Mouse (Mus musculus): ENCODE measurements around the gene Zic1. TPM values are rescaled to one million over a fixed set of nuclear protein-coding genes. Genes with fewer than 3 reads are reported as not detected.

The Zic1 gene
- polyA plus RNA-seq, 1 experiment from 2014 or later: 3.3 TPM

DNA sequence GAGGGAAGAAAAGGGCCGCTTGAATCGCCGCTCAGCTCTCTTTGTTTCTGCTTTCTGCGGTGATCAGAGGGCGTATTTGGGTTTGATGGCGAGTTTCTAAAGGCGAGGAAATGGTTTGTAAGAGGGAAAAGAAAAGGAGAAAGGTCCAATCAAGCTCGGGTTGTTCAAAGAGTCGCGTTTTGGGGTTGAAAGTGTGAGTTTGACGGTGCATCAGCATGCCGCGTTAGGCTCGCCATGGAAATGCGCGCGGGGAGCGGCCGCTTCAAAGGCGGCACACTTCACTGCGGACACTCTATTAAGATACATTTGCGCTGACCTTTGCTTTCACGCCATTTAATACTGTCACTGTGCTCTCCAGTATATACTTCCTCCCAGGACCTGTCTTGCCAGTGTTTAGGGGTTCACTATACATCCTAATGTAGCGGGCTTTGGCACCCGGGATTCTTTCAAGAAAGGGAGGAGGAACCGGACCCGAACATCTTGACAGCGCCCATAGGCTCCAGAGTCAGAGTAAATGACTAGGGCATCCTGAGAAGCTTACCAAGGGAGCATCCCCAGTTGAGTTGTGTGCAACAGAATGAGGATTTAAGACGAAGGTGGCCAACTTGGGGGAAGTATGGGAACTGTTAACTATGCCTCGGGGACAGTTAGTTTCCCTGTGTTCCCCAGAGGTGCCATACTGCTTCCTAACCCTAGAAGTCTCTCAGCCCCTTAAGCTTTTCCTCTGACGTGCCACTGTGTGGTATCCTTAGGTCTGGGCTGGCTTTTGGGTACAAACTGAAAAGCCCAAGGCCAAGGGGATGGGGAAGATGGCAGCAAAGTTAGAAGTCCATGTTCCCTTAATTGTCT lies 21.5 kb upstream of the Zic1 start:
- H3K27ac ChIP-seq (replicated peaks; ENCODE audit: low read depth, low read length): no peak overlapping the region
- no peak overlapping the region for H3K4me3 ChIP-seq (ENCODE audit: low read depth, low read length)
- ATAC-seq (replicated peaks; ENCODE audit: insufficient number of reproducible peaks, low FRiP score, low TSS enrichment, low read depth) (no peak), DNase-seq (ENCODE audit: low spot score) (no peak)
- no peaks in the 10 kb centered on the region for H3K9me3 ChIP-seq (replicated peaks; ENCODE audit: control insufficient read depth, low read length)
- under 1% methylated on average over 31 of the region's 31 CpGs for WGBS
- no peaks in the 10 kb centered on the region for H3K4me1 ChIP-seq (ENCODE audit: control insufficient read depth, insufficient read depth, low read length)
- H3K4me2 ChIP-seq (ENCODE audit: low read depth, low read length): no peak overlapping the region
- no peak overlapping the region for H3K9ac ChIP-seq (replicated peaks; ENCODE audit: low read length)
- H3K27me3 ChIP-seq (ENCODE audit: control insufficient read depth, insufficient read depth, low read length): peaks cover 88% of the 10 kb centered on the region
- no peaks in the 10 kb centered on the region for H3K36me3 ChIP-seq (replicated peaks; ENCODE audit: control insufficient read depth, insufficient read depth, low read depth, low read length)

DNA sequence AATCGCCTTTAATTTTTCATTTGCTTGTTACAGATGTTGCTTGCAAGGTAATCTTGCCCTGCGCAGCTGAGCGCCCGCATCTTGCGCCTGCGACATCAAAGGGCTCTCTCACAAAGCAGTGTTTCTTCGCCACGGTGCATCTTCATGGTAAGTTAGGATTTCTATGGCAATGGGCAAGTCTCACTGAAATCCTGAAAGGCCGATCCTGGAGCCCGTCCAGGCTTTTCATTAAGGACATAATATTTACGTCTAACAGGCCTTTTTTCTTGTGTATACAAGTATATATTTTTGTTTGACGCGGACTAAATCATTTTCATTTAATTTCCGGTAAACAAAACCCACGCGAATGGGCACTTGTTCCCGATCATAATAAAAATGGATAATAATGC lies 20.9 kb upstream of the Zic1 start:
- no peak overlapping the region for H3K9ac ChIP-seq (replicated peaks; ENCODE audit: low read length)
- peaks cover 86% of the 10 kb centered on the region for H3K27me3 ChIP-seq (ENCODE audit: control insufficient read depth, insufficient read depth, low read length)
- no peaks in the 10 kb centered on the region for H3K36me3 ChIP-seq (replicated peaks; ENCODE audit: control insufficient read depth, insufficient read depth, low read depth, low read length)
- no peaks in the 10 kb centered on the region for H3K9me3 ChIP-seq (replicated peaks; ENCODE audit: control insufficient read depth, low read length)
- no peak overlapping the region for H3K4me2 ChIP-seq (ENCODE audit: low read depth, low read length)
- H3K4me3 ChIP-seq (ENCODE audit: low read depth, low read length): no peak overlapping the region
- ATAC-seq (replicated peaks; ENCODE audit: insufficient number of reproducible peaks, low FRiP score, low TSS enrichment, low read depth) (no peak), DNase-seq (ENCODE audit: low spot score) (no peak)
- H3K27ac ChIP-seq (replicated peaks; ENCODE audit: low read depth, low read length): no peak overlapping the region
- H3K4me1 ChIP-seq (ENCODE audit: control insufficient read depth, insufficient read depth, low read length): no peaks in the 10 kb centered on the region; the same call in 1 of the 2 replicates
- WGBS: under 1% methylated on average over 17 of the region's 17 CpGs

DNA sequence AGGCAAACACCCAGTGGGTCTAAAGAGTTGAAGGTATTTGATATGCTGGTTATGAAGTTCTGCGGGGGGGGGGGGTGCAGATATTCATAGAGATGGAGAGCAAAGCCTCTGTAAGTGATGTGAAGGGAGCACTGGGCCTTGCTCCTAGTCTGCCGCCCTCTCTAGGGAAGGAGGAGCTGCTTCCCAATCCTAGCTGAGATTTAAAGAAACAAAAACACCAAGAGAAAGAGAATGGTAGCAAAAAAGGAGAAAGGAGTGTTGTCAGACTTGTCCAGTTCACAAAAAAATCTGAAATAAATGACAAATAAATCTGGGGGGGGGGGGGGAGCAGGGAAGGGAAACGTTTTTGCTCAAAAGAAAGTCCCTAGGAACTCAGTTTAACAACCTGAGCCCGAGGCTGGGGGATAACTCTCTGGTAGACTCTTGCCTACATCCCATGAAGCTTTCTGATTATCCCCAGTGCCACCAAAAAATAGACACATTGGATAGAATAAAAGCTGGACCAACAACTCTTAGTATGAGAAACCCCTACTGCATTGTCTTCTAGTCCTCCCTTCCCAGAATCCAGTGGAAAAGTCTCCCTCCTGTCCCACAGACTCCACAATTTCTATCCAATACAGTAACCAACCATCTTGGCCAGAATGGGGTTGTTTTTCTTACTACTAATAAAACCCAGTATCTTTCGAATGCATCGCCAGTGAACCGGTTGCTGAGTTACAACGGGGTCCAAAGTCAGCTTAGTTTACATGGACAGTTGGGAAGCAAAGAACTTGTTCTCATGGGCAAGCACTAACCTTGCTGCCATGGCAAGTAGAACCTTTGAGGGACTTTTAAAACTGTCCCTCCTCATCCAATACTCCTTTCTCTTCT lies 20.2 kb upstream of the Zic1 start:
- Histone ChIP-seq H3K9ac (replicated peaks; ENCODE audit: low read length) (no peak overlapping the region), H3K4me1 (ENCODE audit: control insufficient read depth, insufficient read depth, low read length) (no peaks in the 10 kb centered on the region; the same call in 1 of the 2 replicates), H3K36me3 (replicated peaks; ENCODE audit: control insufficient read depth, insufficient read depth, low read depth, low read length) (no peaks in the 10 kb centered on the region), H3K4me2 (ENCODE audit: low read depth, low read length) (no peak overlapping the region), H3K27me3 (ENCODE audit: control insufficient read depth, insufficient read depth, low read length) (peaks cover 86% of the 10 kb centered on the region), H3K9me3 (replicated peaks; ENCODE audit: control insufficient read depth, low read length) (no peaks in the 10 kb centered on the region), H3K27ac (replicated peaks; ENCODE audit: low read depth, low read length) (no peak overlapping the region), H3K4me3 (ENCODE audit: low read depth, low read length) (no peak overlapping the region)
- no peak for ATAC-seq (replicated peaks; ENCODE audit: insufficient number of reproducible peaks, low FRiP score, low TSS enrichment, low read depth)
- WGBS: 0% methylated on average over 8 of the region's 8 CpGs
- DNase-seq (ENCODE audit: low spot score): no peak

DNA sequence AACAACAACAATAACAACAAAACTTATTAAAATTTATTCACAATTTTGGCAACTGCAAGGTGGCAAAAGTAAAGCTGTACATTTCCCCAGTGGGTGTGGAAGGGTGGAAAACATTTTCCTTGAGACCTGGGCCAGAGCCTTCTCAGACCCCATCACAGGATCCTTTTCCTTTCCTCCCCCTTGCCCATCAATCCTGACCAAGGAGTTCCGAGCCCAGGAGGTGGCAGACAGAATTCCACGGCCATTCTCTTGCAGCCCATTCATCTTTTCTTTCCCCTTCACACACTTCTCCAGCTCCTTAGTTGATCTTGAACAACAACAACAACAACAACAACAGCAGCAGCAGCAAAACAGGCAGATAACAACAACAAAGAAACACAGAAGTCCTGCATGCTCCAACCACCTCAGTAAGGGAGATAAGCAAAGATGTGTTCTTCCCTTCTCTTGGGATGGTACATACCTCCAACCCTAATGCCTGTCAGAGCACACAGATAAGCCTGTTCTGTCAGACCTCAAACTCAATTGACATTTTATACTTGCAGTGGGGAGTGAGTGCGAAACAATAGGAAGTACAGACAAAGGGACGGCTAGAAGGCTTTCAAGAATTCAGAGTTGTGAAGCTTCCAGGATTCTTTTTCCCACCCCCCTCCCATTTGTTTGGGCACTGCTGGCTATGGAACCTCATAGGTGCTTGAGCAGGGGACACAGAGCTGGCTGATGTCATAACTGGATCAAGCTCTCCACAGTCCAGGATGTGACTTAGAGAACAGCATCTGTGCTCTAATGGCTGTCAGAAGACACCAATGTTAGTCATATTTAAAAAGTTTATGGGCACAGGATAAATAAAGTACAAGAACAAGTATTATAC lies 19.3 kb upstream of the Zic1 start:
- H3K9me3 ChIP-seq (replicated peaks; ENCODE audit: control insufficient read depth, low read length): no peaks in the 10 kb centered on the region
- H3K36me3 ChIP-seq (replicated peaks; ENCODE audit: control insufficient read depth, insufficient read depth, low read depth, low read length): no peaks in the 10 kb centered on the region
- no peak for ATAC-seq (replicated peaks; ENCODE audit: insufficient number of reproducible peaks, low FRiP score, low TSS enrichment, low read depth)
- H3K27me3 ChIP-seq (ENCODE audit: control insufficient read depth, insufficient read depth, low read length): peaks cover 79% of the 10 kb centered on the region
- H3K4me1 ChIP-seq (ENCODE audit: control insufficient read depth, insufficient read depth, low read length): no peaks in the 10 kb centered on the region; the same call in 1 of the 2 replicates
- H3K27ac ChIP-seq (replicated peaks; ENCODE audit: low read depth, low read length): no peak overlapping the region
- no peak overlapping the region for H3K4me2 ChIP-seq (ENCODE audit: low read depth, low read length)
- H3K4me3 ChIP-seq (ENCODE audit: low read depth, low read length): 0 out of 2 replicates have a peak overlapping the region, but pooled peaks have one; percentile 8
- WGBS: 9% methylated on average over 4 of the region's 4 CpGs
- DNase-seq (ENCODE audit: low spot score): no peak
- no peak overlapping the region for H3K9ac ChIP-seq (replicated peaks; ENCODE audit: low read length)

DNA sequence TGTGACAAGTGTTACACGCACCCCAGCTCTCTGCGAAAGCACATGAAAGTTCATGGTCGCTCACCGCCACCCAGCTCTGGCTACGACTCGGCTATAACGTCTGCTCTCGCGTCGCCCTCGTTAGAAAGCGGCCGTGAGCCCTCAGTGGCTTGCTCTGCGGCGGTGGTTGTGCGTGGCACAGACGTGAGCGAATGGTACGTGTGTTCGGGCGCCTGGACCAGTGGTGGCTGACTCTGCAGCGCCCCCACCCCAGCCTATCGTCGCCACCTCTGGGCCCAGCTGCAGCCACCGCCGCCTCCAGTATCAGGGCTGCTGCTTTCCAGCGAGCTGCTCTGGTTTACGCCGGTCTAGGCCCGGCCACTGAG lies 18.5 kb upstream of the Zic1 start:
- Histone ChIP-seq H3K36me3 (replicated peaks; ENCODE audit: control insufficient read depth, insufficient read depth, low read depth, low read length) (no peaks in the 10 kb centered on the region), H3K4me1 (ENCODE audit: control insufficient read depth, insufficient read depth, low read length) (no peaks in the 10 kb centered on the region; the same call in 1 of the 2 replicates), H3K9me3 (replicated peaks; ENCODE audit: control insufficient read depth, low read length) (no peaks in the 10 kb centered on the region), H3K27me3 (ENCODE audit: control insufficient read depth, insufficient read depth, low read length) (peaks cover 79% of the 10 kb centered on the region), H3K27ac (replicated peaks; ENCODE audit: low read depth, low read length) (no peak overlapping the region), H3K4me3 (ENCODE audit: low read depth, low read length) (no peak overlapping the region; the same call in 1 of the 2 replicates), H3K4me2 (ENCODE audit: low read depth, low read length) (no peak overlapping the region), H3K9ac (replicated peaks; ENCODE audit: low read length) (no peak overlapping the region; the same call in 1 of the 2 replicates)
- DNase-seq (ENCODE audit: low spot score) (no peak), ATAC-seq (replicated peaks; ENCODE audit: insufficient number of reproducible peaks, low FRiP score, low TSS enrichment, low read depth) (peak; percentile 37)
- WGBS: under 1% methylated on average over 30 of the region's 30 CpGs

DNA sequence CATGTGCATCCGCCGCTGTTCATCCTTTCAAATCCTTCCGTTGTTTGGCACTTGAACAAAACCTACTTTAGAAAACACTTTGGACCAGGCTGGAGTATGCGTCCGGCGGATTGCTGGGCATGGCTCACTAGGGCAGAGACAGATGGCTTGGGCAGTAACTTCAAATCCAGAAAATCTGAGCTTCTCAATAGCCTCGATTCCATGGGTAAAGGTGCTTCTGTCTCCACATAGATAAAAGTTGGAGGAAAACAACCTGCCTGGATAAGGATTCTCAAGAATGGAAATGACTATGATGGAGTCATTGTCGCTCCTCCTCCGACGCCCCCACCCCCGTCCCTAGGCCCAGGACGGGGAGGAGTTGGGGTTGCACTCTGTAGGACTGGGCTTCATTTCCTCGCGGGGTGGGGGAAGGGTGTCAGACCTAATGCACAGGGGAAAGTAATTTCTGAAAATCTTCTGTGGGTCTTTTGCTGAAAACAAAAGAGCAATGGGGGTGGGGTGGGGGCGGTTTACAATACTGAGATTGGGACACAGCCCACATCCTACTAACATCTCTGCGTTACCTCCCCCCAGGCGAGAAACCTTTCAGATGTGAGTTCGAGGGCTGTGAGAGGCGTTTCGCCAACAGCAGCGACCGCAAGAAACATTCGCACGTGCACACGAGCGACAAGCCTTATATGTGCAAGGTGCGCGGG lies 18.0 kb upstream of the Zic1 start:
- Histone ChIP-seq H3K9me3 (replicated peaks; ENCODE audit: control insufficient read depth, low read length) (no peaks in the 10 kb centered on the region), H3K4me2 (ENCODE audit: low read depth, low read length) (no peak overlapping the region), H3K36me3 (replicated peaks; ENCODE audit: control insufficient read depth, insufficient read depth, low read depth, low read length) (no peaks in the 10 kb centered on the region), H3K27me3 (ENCODE audit: control insufficient read depth, insufficient read depth, low read length) (peaks cover 81% of the 10 kb centered on the region), H3K27ac (replicated peaks; ENCODE audit: low read depth, low read length) (no peak overlapping the region), H3K4me1 (ENCODE audit: control insufficient read depth, insufficient read depth, low read length) (no peaks in the 10 kb centered on the region; the same call in 1 of the 2 replicates), H3K4me3 (ENCODE audit: low read depth, low read length) (no peak overlapping the region; the same call in 1 of the 2 replicates), H3K9ac (replicated peaks; ENCODE audit: low read length) (no peak overlapping the region; the same call in 1 of the 2 replicates)
- DNase-seq (ENCODE audit: low spot score) (no peak), ATAC-seq (replicated peaks; ENCODE audit: insufficient number of reproducible peaks, low FRiP score, low TSS enrichment, low read depth) (peak; percentile 20; the same call in 1 of the 2 replicates)
- WGBS: 2% methylated on average over 28 of the region's 28 CpGs
